Mouse (Mus musculus): ENCODE measurements at regions not wholly inside any gene's neighbourhood (a gene's known extent, or its start where the extent isn't known, plus 50 kb on each side); places are given as distances from the start of the nearest gene placed in this dataset.

DNA sequence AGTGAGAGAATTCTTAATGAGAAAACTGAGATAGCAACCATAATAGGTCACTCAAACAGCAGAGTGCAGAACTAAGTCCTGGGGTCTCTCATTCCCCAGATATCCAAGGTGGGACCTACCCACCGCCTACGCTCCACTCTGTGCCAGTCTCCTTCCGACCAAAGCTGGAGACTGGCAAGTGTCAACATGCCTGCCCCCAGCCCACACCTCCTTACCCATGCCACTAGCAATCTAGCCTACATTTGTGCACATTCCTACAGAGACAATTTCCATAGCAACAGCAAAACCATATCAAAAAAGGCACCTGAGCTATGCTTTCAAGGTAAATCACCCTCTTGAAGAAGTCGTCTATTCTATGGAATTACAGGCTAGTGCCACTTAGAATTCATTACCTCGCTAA, 97.3 kb upstream of the Ankrd1 start:
- Histone ChIP-seq H3K27ac (no peak overlapping the region), H3K9me3 (no peaks in the 10 kb centered on the region), H3K27me3 (no peaks in the 10 kb centered on the region), H3K9ac (no peak overlapping the region), H3K36me3 (no peaks in the 10 kb centered on the region), H3K4me2 (replicated peaks) (no peak overlapping the region), H3K4me1 (peaks cover 23% of the 10 kb centered on the region), H3K4me3 (no peak overlapping the region)
- 78% methylated on average over 5 of the region's 5 CpGs for WGBS
- ATAC-seq (ENCODE audit: low FRiP score, low read depth) = no peak

DNA sequence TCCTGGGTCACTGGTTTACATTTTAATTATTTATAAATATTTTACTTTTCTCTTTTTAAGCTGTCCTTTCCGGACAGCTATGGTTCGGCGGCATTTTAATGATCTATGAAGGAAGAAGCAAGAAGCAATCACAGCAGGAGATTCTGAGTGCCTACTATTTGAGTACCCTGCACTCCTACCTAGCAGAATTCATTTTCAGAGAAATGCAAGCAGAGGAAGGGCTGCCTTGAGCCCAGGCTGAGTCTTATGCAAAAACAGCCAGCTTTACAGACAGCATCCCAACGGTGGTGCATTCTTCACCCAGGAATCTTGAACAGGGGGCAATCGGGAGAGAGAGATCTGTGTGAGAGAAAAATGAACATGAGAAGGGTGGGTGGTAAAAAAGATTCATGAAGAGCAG, 97.7 kb upstream of the Ankrd1 start:
- no peak overlapping the region for H3K9ac ChIP-seq
- H3K4me2 ChIP-seq (replicated peaks) = no peak overlapping the region
- no peak overlapping the region for H3K4me3 ChIP-seq
- no peak overlapping the region for H3K27ac ChIP-seq
- peaks cover 23% of the 10 kb centered on the region for H3K4me1 ChIP-seq
- ATAC-seq (ENCODE audit: low FRiP score, low read depth) = no peak
- WGBS = 65% methylated on average over 5 of the region's 5 CpGs
- no peaks in the 10 kb centered on the region for H3K27me3 ChIP-seq
- no peaks in the 10 kb centered on the region for H3K9me3 ChIP-seq
- H3K36me3 ChIP-seq = no peaks in the 10 kb centered on the region

- Histone ChIP-seq H3K36me3 (no peaks in the 10 kb centered on the region), H3K27me3 (no peaks in the 10 kb centered on the region), H3K9me3 (no peaks in the 10 kb centered on the region), H3K27ac (no peak overlapping the region), H3K4me3 (no peak overlapping the region), H3K4me2 (replicated peaks) (no peak overlapping the region), H3K9ac (no peak overlapping the region), H3K4me1 (peaks cover 15% of the 10 kb centered on the region)
- WGBS = 85% methylated on average over 5 of the region's 5 CpGs
- ATAC-seq (ENCODE audit: low FRiP score, low read depth) = no peak
Measured at GRCm38 (mm10) chr19:36218921-36219320, 99.0 kb upstream of the Ankrd1 start.

GRCm38 (mm10) chr19:36221104-36221503, 101.2 kb upstream of the Ankrd1 start:
- no peak for ATAC-seq (ENCODE audit: low FRiP score, low read depth)
- Histone ChIP-seq H3K27me3 (no peaks in the 10 kb centered on the region), H3K4me3 (no peak overlapping the region), H3K27ac (no peak overlapping the region), H3K9me3 (no peaks in the 10 kb centered on the region), H3K36me3 (no peaks in the 10 kb centered on the region), H3K9ac (no peak overlapping the region), H3K4me1 (no peaks in the 10 kb centered on the region), H3K4me2 (replicated peaks) (no peak overlapping the region)
- WGBS = 83% methylated on average over 2 of the region's 2 CpGs

DNA sequence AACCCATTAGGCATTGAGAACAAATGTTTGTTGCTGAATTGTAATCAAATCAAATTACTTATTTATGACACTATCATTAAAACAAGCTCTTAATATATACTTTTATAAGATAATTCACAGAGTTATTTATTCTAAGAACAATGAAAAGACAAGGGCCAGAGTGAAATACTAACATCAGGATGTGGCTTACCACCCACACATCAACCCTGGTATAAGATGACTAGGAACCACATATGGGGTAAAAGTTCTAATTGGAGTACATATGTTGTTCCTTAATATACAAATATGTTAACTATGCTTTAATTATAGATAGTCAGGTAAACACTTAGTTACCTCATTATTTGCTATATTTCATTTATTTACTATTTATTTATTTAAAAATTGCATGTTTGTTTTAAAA, 101.7 kb upstream of the Ankrd1 start:
- Histone ChIP-seq H3K4me2 (replicated peaks) (no peak overlapping the region), H3K4me3 (no peak overlapping the region), H3K9ac (no peak overlapping the region), H3K27me3 (no peaks in the 10 kb centered on the region), H3K27ac (no peak overlapping the region), H3K4me1 (no peaks in the 10 kb centered on the region), H3K9me3 (no peaks in the 10 kb centered on the region), H3K36me3 (no peaks in the 10 kb centered on the region)
- no peak for ATAC-seq (ENCODE audit: low FRiP score, low read depth)

DNA sequence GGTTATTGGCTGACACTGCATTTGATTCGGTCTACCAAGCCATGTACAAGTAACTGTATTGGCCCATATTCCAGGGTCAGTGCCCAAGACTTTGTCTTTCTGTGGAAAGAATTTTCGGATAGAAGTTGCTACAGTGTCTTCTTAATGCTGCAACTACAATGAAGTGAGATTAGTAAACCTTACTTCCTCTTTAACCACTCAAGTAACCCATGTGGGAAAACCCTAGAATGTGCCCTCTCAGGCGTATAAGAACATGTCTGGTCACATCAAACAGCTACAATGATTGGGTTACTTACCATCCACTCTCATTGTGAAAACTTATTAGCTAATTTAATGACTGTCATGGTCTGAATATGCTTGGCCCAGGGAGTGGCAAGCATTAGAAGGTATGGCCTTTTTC, 102.3 kb upstream of the Ankrd1 start:
- Histone ChIP-seq H3K4me1 (no peaks in the 10 kb centered on the region), H3K4me3 (no peak overlapping the region)
- 84% methylated on average over 3 of the region's 3 CpGs for WGBS

GRCm38 (mm10) chr19:36224518-36224917, 104.6 kb upstream of the Ankrd1 start:
- 61% methylated on average over 8 of the region's 8 CpGs for WGBS
- ATAC-seq (ENCODE audit: low FRiP score, low read depth) = no peak
- no peak overlapping the region for H3K4me3 ChIP-seq
- no peak overlapping the region for H3K9ac ChIP-seq
- H3K27ac ChIP-seq = no peak overlapping the region
- no peaks in the 10 kb centered on the region for H3K36me3 ChIP-seq
- H3K4me1 ChIP-seq = no peaks in the 10 kb centered on the region
- H3K4me2 ChIP-seq (replicated peaks) = no peak overlapping the region
- H3K27me3 ChIP-seq = peaks cover 7% of the 10 kb centered on the region; the same call in 1 of the 2 replicates
- H3K9me3 ChIP-seq = no peaks in the 10 kb centered on the region

More for the DNA sequence above, 102.3 kb upstream of the Ankrd1 start:
- Histone ChIP-seq H3K9ac (no peak overlapping the region), H3K9me3 (no peaks in the 10 kb centered on the region), H3K4me2 (replicated peaks) (no peak overlapping the region), H3K27me3 (no peaks in the 10 kb centered on the region), H3K27ac (no peak overlapping the region), H3K36me3 (no peaks in the 10 kb centered on the region)
- no peak for ATAC-seq (ENCODE audit: low FRiP score, low read depth)

GRCm38 (mm10) chr19:36225612-36226011, 105.7 kb upstream of the Ankrd1 start:
- Histone ChIP-seq H3K9me3 (no peaks in the 10 kb centered on the region), H3K36me3 (no peaks in the 10 kb centered on the region), H3K27ac (no peak overlapping the region), H3K4me1 (no peaks in the 10 kb centered on the region), H3K4me2 (replicated peaks) (no peak overlapping the region), H3K27me3 (peaks cover 7% of the 10 kb centered on the region; the same call in 1 of the 2 replicates), H3K4me3 (no peak overlapping the region), H3K9ac (no peak overlapping the region)
- no peak for ATAC-seq (ENCODE audit: low FRiP score, low read depth)
- WGBS = 87% methylated on average over 2 of the region's 2 CpGs

DNA sequence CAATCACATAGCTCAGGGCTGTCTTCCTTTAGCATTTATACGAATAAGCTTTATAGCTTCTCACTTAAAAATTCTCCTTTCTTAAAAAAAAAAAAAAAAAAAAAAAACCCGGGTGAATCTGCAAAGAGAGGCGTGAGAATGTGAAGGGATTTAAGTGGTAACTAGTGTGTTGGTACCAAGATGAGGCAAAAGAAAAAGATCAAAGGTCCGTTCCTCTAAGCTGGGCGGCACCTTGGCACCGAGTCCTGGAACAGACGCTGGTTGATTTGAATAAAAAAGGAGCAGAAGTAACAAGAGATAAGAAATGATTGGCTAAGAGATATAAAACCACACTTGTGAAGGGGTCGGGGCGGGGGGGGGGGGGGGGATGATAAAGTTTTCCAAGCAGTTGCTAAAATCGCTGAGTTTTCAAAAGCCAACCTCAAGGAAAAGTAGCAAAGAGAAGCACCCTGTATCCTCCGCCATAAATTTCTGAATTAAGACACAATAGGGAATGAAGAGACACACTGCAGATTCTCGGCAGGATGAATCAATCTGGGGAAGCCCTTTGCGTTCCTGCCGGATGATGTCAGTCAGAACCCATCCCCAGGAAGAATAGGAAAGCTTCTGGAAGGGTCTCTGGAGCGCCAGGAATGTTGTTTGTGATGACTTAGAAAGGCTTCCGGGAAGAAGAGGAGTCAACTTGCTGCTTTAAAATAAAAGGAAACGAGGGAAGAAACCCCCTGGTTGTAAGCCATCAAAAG, 107.7 kb upstream of the Ankrd1 start:
- Histone ChIP-seq H3K27me3 (peaks cover 7% of the 10 kb centered on the region; the same call in 1 of the 2 replicates), H3K9me3 (no peaks in the 10 kb centered on the region), H3K4me3 (no peak overlapping the region), H3K36me3 (no peaks in the 10 kb centered on the region), H3K4me1 (no peaks in the 10 kb centered on the region), H3K4me2 (replicated peaks) (no peak overlapping the region), H3K27ac (no peak overlapping the region), H3K9ac (no peak overlapping the region)
- WGBS = 27% methylated on average over 16 of the region's 17 CpGs
- ATAC-seq (ENCODE audit: low FRiP score, low read depth) = no peak

- Histone ChIP-seq H3K4me2 (replicated peaks) (no peak overlapping the region), H3K27ac (no peak overlapping the region), H3K9me3 (no peaks in the 10 kb centered on the region), H3K36me3 (no peaks in the 10 kb centered on the region), H3K27me3 (peaks cover 7% of the 10 kb centered on the region; the same call in 1 of the 2 replicates), H3K4me1 (no peaks in the 10 kb centered on the region), H3K9ac (no peak overlapping the region), H3K4me3 (no peak overlapping the region)
- no peak for ATAC-seq (ENCODE audit: low FRiP score, low read depth)
- whole genome bisulfite sequencing = 82% methylated on average over 3 of the region's 3 CpGs
Measured at GRCm38 (mm10) chr19:36229315-36229714, 109.4 kb upstream of the Ankrd1 start.

GRCm38 (mm10) chr19:36229941-36230340, 110.0 kb upstream of the Ankrd1 start:
- Histone ChIP-seq H3K9ac (no peak overlapping the region), H3K27ac (no peak overlapping the region), H3K4me2 (replicated peaks) (no peak overlapping the region), H3K36me3 (no peaks in the 10 kb centered on the region), H3K4me3 (no peak overlapping the region), H3K4me1 (no peaks in the 10 kb centered on the region), H3K27me3 (peaks cover 7% of the 10 kb centered on the region; the same call in 1 of the 2 replicates), H3K9me3 (no peaks in the 10 kb centered on the region)
- no peak for ATAC-seq (ENCODE audit: low FRiP score, low read depth)
- 67% methylated on average over 1 of the region's 1 CpGs for WGBS

- 53% methylated on average over 6 of the region's 6 CpGs for WGBS
- no peak overlapping the region for H3K4me2 ChIP-seq (replicated peaks)
- no peaks in the 10 kb centered on the region for H3K9me3 ChIP-seq
- no peaks in the 10 kb centered on the region for H3K36me3 ChIP-seq
- no peak for ATAC-seq (ENCODE audit: low FRiP score, low read depth)
- no peak overlapping the region for H3K4me3 ChIP-seq
- H3K9ac ChIP-seq = no peak overlapping the region
- H3K27ac ChIP-seq = no peak overlapping the region
- H3K4me1 ChIP-seq = no peaks in the 10 kb centered on the region
- no peaks in the 10 kb centered on the region for H3K27me3 ChIP-seq
Measured at GRCm38 (mm10) chr19:36235131-36235530, 113.0 kb upstream of the Pcgf5 start.

Data from limb, embryonic 13.5 days (tissue).